Mouse (Mus musculus) forebrain, embryonic 10.5 days (tissue): Measurements from ENCODE around the gene Lrrtm4. TPM values are rescaled to one million over a fixed set of nuclear protein-coding genes. Genes with fewer than 3 reads are reported as not detected.

Source experiments
- DNase-seq: peaks from one replicate; pipeline ENCODE4 v3.0.0-alpha.2; 2017; ENCODE audit warnings: low spot score; ENCODE audit errors: extremely low spot score
- H3K27ac ChIP-seq: fragments of 300-500 bp; sonication (generic); 2 replicates; pipeline ENCODE4 v1.5.1; 2016; ENCODE audit warnings: mild to moderate bottlenecking
- H3K27me3 ChIP-seq: fragments of 300-500 bp; sonication (generic); 2 replicates; pipeline ENCODE4 v1.6.1; 2016; ENCODE audit warnings: mild to moderate bottlenecking; ENCODE audit not compliant: poor library complexity, severe bottlenecking
- H3K36me3 ChIP-seq: fragments of 300-500 bp; sonication (generic); replicated peaks from 2 replicates; pipeline ENCODE4 v1.6.1; 2016; ENCODE audit warnings: mild to moderate bottlenecking, moderate library complexity
- H3K4me1 ChIP-seq: fragments of 300-500 bp; sonication (generic); 2 replicates; pipeline ENCODE4 v1.6.1; 2016
- H3K4me3 ChIP-seq: fragments of 300-500 bp; sonication (generic); 2 replicates; pipeline ENCODE4 v1.5.1; 2016; ENCODE audit warnings: mild to moderate bottlenecking, moderate library complexity
- H3K9me3 ChIP-seq: fragments of 300-500 bp; sonication (generic); 2 replicates; pipeline ENCODE4 v1.6.1; 2016; ENCODE audit warnings: mild to moderate bottlenecking, moderate library complexity
- WGBS: fragments of 180-500 bp; shearing (Covaris S2); methylation state at CpG from one replicate; pipeline ENCODE4 v1.1.7; 2016; 5-methylcytosine and 5-hydroxymethylcytosine counted together
- polyA plus RNA-seq: library from polyadenylated mRNA; unstranded; fragments of >200 nt; fragmentation: Nextera tagmentation; extraction: Ambion mirVana; gene quantifications from 2 replicates; pipeline ENCODE4 v1.2.1, GENCODE M21; 2016

The Lrrtm4 gene
- polyA plus RNA-seq, 1 experiment from 2014 or later: 1.4 TPM

DNA sequence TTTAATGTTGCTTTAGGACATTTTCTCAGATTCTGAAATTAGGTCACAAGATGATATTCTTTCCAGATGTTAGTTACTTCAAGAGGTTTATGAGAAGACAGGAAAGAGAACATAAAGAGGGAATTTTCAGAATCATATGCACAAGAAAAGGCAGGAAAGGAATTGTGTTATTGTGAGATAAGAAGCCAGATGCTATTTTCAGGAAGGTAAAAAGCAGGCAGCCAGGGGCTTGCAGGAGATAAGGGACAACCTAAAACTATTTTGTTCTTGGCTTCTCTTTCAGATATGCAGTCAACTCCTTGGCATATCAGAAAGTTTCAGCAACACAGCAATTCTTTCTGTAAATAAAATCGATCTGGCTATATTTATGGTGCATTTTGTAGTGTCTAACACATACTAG, 338.4 kb downstream of the Lrrtm4 start:
- Histone ChIP-seq H3K4me3 (no peak overlapping the region), H3K9me3 (no peaks in the 10 kb centered on the region), H3K36me3 (no peaks in the 10 kb centered on the region), H3K4me1 (peaks cover 5% of the 10 kb centered on the region; the same call in 1 of the 2 replicates), H3K27ac (no peak overlapping the region), H3K27me3 (no peaks in the 10 kb centered on the region)
- 87% methylated on average over 1 of the region's 1 CpGs for whole genome bisulfite sequencing
- no peak for DNase-seq

DNA sequence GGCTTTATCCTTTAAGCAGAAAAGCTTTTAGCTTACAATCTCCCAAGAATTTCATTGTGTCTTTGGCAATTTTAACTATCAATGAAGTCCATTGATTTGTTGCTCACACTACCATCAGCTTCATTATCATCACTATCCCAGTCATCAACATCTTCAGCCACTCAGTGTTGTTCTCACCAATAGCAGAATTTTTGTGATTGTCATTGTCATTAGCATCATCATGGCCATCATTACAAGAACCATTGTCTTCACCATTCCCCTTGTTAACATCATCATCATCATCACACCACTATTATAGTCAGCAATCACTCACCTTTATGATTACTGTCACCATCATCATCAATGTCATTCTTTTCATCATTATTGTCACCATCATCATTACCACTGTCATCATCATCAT, 344.9 kb downstream of the Lrrtm4 start:
- no peaks in the 10 kb centered on the region for H3K4me1 ChIP-seq
- H3K9me3 ChIP-seq: no peaks in the 10 kb centered on the region
- H3K27me3 ChIP-seq: no peaks in the 10 kb centered on the region
- no peak for DNase-seq
- no peak overlapping the region for H3K27ac ChIP-seq
- no peaks in the 10 kb centered on the region for H3K36me3 ChIP-seq
- H3K4me3 ChIP-seq: no peak overlapping the region

DNA sequence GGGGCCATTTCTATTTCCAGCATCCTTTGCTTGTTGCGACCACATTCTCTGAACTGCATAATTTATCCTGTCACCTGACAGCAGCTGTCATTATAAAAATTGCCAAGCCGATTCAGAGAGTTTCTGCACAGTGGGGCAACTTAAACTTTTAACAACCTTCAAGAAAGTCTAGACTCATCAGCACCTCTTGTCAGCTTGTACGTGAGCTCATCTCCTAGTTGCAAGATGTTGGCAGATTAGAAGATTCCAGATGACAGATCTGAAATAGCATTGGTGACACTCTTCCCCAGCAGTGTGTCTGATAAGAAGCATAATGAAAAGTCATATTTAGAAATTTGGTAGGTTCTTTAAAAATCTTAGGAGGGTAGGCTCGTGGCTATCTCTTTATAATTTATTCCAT, 347.9 kb downstream of the Lrrtm4 start:
- no peak for DNase-seq
- no peaks in the 10 kb centered on the region for H3K27me3 ChIP-seq
- no peak overlapping the region for H3K4me3 ChIP-seq
- 90% methylated on average over 4 of the region's 4 CpGs for WGBS
- no peaks in the 10 kb centered on the region for H3K4me1 ChIP-seq
- no peak overlapping the region for H3K27ac ChIP-seq
- H3K36me3 ChIP-seq: no peaks in the 10 kb centered on the region
- no peaks in the 10 kb centered on the region for H3K9me3 ChIP-seq

DNA sequence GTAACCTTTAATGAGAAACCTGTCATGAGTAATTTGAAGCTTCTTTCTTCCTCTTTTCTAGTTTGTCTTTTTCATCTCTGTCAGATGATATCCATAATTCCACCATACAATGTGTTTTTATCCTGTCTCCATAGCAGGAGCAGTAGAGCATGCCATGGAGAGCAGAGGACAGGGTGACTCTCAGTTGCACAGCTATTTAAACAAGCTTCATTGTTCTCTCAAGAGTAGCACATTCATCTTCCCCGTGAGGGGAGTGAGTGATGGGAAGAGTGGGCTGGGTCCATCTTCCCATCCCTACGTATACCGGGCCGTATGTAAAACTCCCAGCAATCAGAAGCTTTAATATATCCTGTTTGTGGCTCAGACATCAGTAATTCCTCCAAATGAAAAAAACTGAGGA, 370.9 kb downstream of the Lrrtm4 start:
- Histone ChIP-seq H3K27me3 (no peaks in the 10 kb centered on the region), H3K4me3 (no peak overlapping the region), H3K36me3 (no peaks in the 10 kb centered on the region), H3K9me3 (no peaks in the 10 kb centered on the region), H3K4me1 (no peaks in the 10 kb centered on the region), H3K27ac (no peak overlapping the region)
- WGBS: 63% methylated on average over 4 of the region's 4 CpGs
- DNase-seq: no peak

DNA sequence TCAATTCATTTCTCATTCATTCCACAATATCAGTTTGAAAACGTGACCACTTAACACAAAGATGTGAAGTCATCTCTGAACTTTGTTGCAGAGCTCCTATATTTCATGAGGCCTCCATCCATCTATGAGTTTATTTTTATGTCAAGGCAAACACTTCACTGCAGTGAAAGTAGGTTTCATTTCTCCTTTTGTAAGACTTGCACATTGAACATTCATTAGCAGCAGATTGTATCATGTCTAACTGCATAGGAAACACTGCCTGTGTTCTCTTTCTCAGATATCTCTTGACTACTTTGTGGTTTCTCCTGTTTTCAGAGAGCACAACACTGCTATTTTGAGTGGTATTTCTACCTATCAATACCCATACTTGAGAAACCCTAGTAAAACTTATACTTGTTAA, 388.1 kb downstream of the Lrrtm4 start:
- H3K36me3 ChIP-seq: no peaks in the 10 kb centered on the region
- no peak for DNase-seq

DNA sequence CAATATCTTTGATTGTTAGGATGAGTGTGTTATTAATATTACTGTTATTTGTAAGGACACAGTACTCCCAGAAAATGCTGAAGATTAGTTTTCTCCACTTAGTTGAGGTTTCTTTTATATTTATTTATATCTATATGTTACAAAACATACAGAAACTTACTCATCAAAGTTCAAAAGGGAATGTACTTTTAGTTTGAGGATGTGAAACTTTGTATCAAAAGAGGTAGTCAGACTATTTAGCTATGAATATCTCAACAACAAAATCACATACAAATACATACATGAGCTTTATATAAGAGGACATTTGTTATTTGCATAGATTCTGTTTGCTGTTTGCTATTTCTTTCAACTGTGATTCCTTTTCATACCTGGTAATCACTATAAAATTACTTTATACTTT, 421.5 kb downstream of the Lrrtm4 start:
- H3K4me3 ChIP-seq: no peak overlapping the region
- H3K9me3 ChIP-seq: no peaks in the 10 kb centered on the region
- no peak overlapping the region for H3K27ac ChIP-seq
- DNase-seq: no peak
- no peaks in the 10 kb centered on the region for H3K36me3 ChIP-seq
- no peaks in the 10 kb centered on the region for H3K4me1 ChIP-seq
- H3K27me3 ChIP-seq: no peaks in the 10 kb centered on the region

More for the DNA sequence above, 388.1 kb downstream of the Lrrtm4 start:
- 90% methylated on average over 1 of the region's 1 CpGs for WGBS
- Histone ChIP-seq H3K4me1 (no peaks in the 10 kb centered on the region), H3K27ac (no peak overlapping the region), H3K27me3 (no peaks in the 10 kb centered on the region), H3K9me3 (no peaks in the 10 kb centered on the region), H3K4me3 (no peak overlapping the region)

DNA sequence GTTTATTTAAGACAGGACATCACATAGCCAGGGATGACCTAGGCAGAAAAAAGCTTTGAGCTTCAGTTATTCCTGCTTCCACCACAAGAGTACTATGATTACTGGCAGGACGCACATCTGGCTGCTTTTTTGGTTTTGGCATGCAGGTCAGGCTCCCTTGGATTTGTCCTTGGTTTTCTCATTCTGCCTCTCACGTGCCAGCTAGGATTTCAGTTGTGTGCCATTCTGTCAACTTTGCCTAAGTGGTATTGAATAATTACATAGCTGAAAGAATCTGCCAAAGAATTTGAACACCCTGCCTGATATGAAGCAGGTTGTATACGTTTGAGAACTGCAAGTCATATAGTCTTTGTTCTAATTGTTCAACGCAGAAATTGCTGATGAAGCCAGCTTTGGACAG, 451.9 kb downstream of the Lrrtm4 start:
- Histone ChIP-seq H3K4me3 (no peak overlapping the region), H3K27ac (no peak overlapping the region), H3K9me3 (no peaks in the 10 kb centered on the region), H3K4me1 (no peaks in the 10 kb centered on the region), H3K27me3 (no peaks in the 10 kb centered on the region), H3K36me3 (no peaks in the 10 kb centered on the region)
- no peak for DNase-seq
- 82% methylated on average over 4 of the region's 4 CpGs for WGBS

DNA sequence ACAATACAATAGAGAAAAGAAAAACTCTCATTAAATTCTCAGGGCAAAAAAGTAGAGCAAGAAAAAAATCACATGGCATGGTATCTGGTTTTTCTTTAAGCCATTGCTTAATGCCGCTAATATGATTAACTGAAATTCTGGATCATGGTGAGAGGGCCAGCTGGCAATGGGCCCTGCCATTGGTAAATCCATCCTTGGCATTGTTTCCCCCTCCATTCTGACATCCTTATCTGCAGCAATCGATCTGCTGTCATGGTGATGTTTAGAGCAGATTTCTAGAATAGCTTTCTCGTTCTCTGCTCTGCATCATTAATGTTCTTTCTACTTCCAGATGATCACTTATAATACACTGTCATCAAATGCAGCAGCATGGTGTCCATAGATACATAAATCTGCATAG, 457.5 kb downstream of the Lrrtm4 start:
- no peak overlapping the region for H3K4me3 ChIP-seq
- WGBS: 88% methylated on average over 3 of the region's 3 CpGs
- no peaks in the 10 kb centered on the region for H3K4me1 ChIP-seq
- H3K27ac ChIP-seq: no peak overlapping the region
- no peak for DNase-seq
- no peaks in the 10 kb centered on the region for H3K27me3 ChIP-seq
- H3K9me3 ChIP-seq: no peaks in the 10 kb centered on the region
- no peaks in the 10 kb centered on the region for H3K36me3 ChIP-seq

DNA sequence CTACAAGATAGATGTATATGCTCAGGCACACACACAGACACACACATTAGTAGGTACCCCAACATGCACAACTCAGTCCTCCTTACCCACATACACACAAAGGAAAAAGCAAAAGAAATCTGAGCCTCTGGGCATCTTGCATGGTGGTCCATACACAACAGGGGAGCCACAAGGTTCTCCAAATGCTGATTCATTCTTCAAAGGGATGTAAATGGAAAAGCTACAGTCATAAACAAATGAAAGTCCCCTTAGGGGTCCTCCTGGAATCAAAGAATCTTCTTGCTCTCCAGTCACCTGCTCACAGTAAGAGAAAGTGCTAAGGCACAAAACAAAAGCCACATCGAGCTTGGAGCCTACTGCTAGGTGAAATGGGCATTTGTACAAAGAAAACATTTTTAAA, 526.3 kb downstream of the Lrrtm4 start:
- Histone ChIP-seq H3K9me3 (no peaks in the 10 kb centered on the region), H3K27me3 (no peaks in the 10 kb centered on the region), H3K4me1 (peaks cover 3% of the 10 kb centered on the region; the same call in 1 of the 2 replicates), H3K36me3 (no peaks in the 10 kb centered on the region), H3K27ac (no peak overlapping the region), H3K4me3 (no peak overlapping the region)
- no peak for DNase-seq
- 23% methylated on average over 1 of the region's 1 CpGs for WGBS

DNA sequence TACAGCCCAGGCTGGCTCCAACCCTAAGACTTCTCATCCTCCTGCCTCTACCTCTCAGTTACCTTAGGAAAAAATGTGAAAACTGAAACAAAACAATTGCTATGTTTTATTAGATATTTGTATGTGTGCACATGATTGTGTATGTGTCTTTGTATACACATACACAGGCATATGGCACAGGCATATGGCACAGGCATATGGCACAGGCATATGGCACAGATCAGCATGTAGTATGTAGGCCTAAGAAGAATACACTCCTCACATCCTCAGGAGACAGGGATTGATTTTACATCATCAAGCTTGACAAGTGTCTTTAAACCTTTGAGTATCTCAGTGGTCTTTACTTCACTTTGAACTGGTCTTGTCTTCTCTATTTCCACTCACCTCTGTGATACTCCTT, 531.2 kb downstream of the Lrrtm4 start:
- H3K9me3 ChIP-seq: no peaks in the 10 kb centered on the region
- H3K27ac ChIP-seq: no peak overlapping the region
- H3K4me1 ChIP-seq: peaks cover 3% of the 10 kb centered on the region; the same call in 1 of the 2 replicates
- H3K4me3 ChIP-seq: no peak overlapping the region
- no peaks in the 10 kb centered on the region for H3K27me3 ChIP-seq
- no peaks in the 10 kb centered on the region for H3K36me3 ChIP-seq
- no peak for DNase-seq

DNA sequence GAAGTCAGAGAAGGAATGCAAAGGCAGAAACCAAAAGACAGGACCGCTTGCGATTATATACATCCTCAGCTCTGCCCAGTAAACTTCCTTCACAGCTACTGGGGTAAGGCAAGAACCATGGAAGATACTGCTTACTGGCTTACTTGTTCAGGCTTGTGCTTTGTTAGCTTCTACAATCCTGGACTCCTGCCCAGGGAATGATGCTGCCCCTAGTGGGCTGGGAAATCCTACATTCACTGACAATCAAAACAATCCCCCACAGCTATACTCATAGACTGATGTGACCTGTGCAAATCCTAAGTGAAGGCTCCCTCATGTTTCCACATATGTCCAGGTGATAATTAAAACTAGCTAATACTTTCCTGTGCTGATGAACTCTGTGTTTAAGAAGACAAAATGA, 534.7 kb downstream of the Lrrtm4 start:
- H3K4me3 ChIP-seq: no peak overlapping the region
- no peaks in the 10 kb centered on the region for H3K27me3 ChIP-seq
- 98% methylated on average over 2 of the region's 2 CpGs for WGBS
- DNase-seq: no peak
- H3K4me1 ChIP-seq: no peaks in the 10 kb centered on the region
- no peaks in the 10 kb centered on the region for H3K36me3 ChIP-seq
- H3K9me3 ChIP-seq: no peaks in the 10 kb centered on the region
- no peak overlapping the region for H3K27ac ChIP-seq

DNA sequence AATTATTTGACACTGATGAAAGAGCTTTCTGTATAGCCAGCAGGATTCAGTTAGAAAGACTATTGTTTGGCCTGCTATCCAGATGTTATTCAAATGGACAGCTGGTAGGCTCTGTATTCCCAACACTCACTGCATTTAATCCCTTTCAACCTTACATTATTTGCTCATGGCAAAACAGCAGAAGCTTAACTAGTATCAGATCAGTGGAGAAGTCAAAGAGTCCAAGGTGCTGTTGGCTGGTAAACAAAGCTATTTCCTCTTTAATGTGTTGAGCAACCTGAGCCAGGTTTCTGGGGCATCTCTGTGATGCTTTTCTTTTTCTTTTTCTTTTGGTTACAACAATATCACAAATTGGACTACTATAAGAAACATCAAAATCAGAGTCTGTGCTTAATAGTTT, 536.3 kb downstream of the Lrrtm4 start:
- H3K9me3 ChIP-seq: no peaks in the 10 kb centered on the region
- H3K27me3 ChIP-seq: no peaks in the 10 kb centered on the region
- H3K4me3 ChIP-seq: no peak overlapping the region
- H3K27ac ChIP-seq: no peak overlapping the region
- no peaks in the 10 kb centered on the region for H3K36me3 ChIP-seq
- no peak for DNase-seq
- H3K4me1 ChIP-seq: no peaks in the 10 kb centered on the region

DNA sequence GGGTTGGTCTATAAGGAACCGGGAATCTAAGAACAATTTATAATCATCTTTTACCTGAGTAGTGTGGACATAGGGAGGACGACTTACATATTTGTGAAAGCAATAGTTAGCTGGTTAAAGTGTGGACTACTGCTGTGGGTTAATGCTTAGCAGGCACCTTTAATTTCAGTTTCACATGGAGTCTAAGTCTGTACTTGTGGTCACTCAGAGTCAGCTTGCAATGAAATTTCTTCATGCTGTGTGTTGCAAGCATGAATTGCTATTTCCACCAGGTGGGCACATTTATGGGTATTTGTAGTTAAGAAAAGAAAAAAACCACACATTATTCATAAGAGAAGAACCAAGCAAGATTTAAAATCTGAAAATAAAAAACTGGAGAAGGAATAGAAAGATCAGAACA, 558.5 kb downstream of the Lrrtm4 start:
- Histone ChIP-seq H3K4me3 (no peak overlapping the region), H3K4me1 (no peaks in the 10 kb centered on the region), H3K36me3 (no peaks in the 10 kb centered on the region), H3K9me3 (no peaks in the 10 kb centered on the region), H3K27ac (no peak overlapping the region), H3K27me3 (no peaks in the 10 kb centered on the region)
- no peak for DNase-seq
- 91% methylated on average over 2 of the region's 2 CpGs for WGBS

DNA sequence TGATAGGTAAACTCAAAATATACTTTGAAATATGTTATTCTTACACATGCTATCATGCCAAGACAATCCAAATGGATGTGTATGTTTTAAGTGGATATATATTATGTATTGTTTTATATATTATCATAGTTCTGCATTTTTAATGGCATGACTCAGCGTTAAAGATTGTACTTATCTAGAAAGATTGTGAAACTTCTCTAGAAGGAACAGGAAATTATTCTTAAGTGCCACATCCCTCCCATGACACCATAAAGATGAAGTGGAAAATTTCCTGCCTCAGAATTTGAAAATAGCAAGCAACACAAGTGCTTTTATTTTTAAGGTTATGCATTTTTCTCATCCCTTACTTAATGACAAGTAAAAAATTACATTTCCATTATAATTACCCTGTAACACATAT, 563.5 kb downstream of the Lrrtm4 start:
- no peaks in the 10 kb centered on the region for H3K9me3 ChIP-seq
- DNase-seq: no peak
- 93% methylated on average over 1 of the region's 1 CpGs for WGBS

More for the DNA sequence above, 563.5 kb downstream of the Lrrtm4 start:
- H3K4me1 ChIP-seq: no peaks in the 10 kb centered on the region
- no peaks in the 10 kb centered on the region for H3K27me3 ChIP-seq
- H3K27ac ChIP-seq: no peak overlapping the region
- no peaks in the 10 kb centered on the region for H3K36me3 ChIP-seq
- no peak overlapping the region for H3K4me3 ChIP-seq
